In genomic region chr5:76589311-76589710, GRCm38 (mm10) we compare ENCODE assay signal across 8 mouse cellular contexts. TPM values are rescaled to one million over a fixed set of nuclear protein-coding genes. Genes with fewer than 3 reads are reported as not detected.
DNase-seq lines count a peak whose midpoint lies in the region; ATAC-seq and TF ChIP-seq lines count a peak whose summit lies in the region.

No protein-coding gene starts in this region.

- H3K4me1 ChIP-seq in hindbrain, embryonic 12.5 days: peaks cover 12% of the 10 kb centered on the region
- peaks cover 4% of the 10 kb centered on the region for H3K4me1 ChIP-seq in liver, postnatal 0 days (ENCODE audit: insufficient read depth)

- H3K36me3 ChIP-seq in hindbrain, embryonic 12.5 days: peaks cover 13% of the 10 kb centered on the region; the same call in 1 of the 2 replicates
- peaks cover 23% of the 10 kb centered on the region for H3K36me3 ChIP-seq in liver, postnatal 0 days (replicated peaks; ENCODE audit: insufficient read depth, low read length)

- no peaks in the 10 kb centered on the region for H3K27me3 ChIP-seq in hindbrain, embryonic 12.5 days
- H3K27me3 ChIP-seq in liver, postnatal 0 days (ENCODE audit: insufficient read depth, low read length): no peaks in the 10 kb centered on the region

- TF ChIP-seq CTCF in gastrocnemius, adult 2 months (IDR thresholded peaks at IDR 0.05): no peak
- TF ChIP-seq CTCF in liver, postnatal 0 days (IDR thresholded peaks at IDR 0.05; ENCODE audit: low read depth): no peak

- ATAC-seq in hindbrain, embryonic 12.5 days (ENCODE audit: low FRiP score): no peak
- ATAC-seq in liver, postnatal 0 days: no peak
- no peak for ATAC-seq in frontal cortex, adult (ENCODE audit: low TSS enrichment)

- DNase-seq in gastrocnemius, adult 2 months: no peak
- DNase-seq in gastrocnemius, postnatal 10 days: no peak
- peak; percentile 7 for DNase-seq in MN1 (ENCODE audit: low spot score)
- no peak for DNase-seq in liver, postnatal 0 days
- no peak for DNase-seq in embryo, embryonic 9.5 days (ENCODE audit: extremely low spot score)
- no peak for DNase-seq in right cerebral cortex, adult 2 months (ENCODE audit: low spot score in 2 of 2)

- WGBS in hindbrain, embryonic 12.5 days: 5% methylated on average over 7 of the region's 7 CpGs
- WGBS in liver, postnatal 0 days (ENCODE audit: insufficient replicate concordance): 12% methylated on average over 7 of the region's 7 CpGs

- peak overlapping the region; percentile 94 for H3K4me3 ChIP-seq in gastrocnemius, adult 2 months
- peak overlapping the region; percentile 84 for H3K4me3 ChIP-seq in hindbrain, embryonic 12.5 days
- peak overlapping the region; percentile 91 for H3K4me3 ChIP-seq in liver, postnatal 0 days (ENCODE audit: low read depth, low read length)

- H3K9ac ChIP-seq in hindbrain, embryonic 12.5 days: peak overlapping the region; percentile 80
- H3K9ac ChIP-seq in liver, postnatal 0 days (replicated peaks): peak overlapping the region; percentile 89

- peak overlapping the region; percentile 88 for H3K27ac ChIP-seq in gastrocnemius, adult 2 months
- H3K27ac ChIP-seq in hindbrain, embryonic 12.5 days: no peak overlapping the region; the same call in 1 of the 2 replicates
- peak overlapping the region; percentile 93 for H3K27ac ChIP-seq in liver, postnatal 0 days (ENCODE audit: low read depth)

- intact Hi-C loops in gastrocnemius, adult 2 months (cut with DNase I): loop anchor here (2.0 kb wide), 2 partner anchors 253 to 263 kb away; no protein-coding TSS in a partner anchor

- TF ChIP-seq EP300 in liver, postnatal 0 days (IDR thresholded peaks at IDR 0.05; ENCODE audit: low read depth): no peak

- no peaks in the 10 kb centered on the region for H3K9me3 ChIP-seq in hindbrain, embryonic 12.5 days (replicated peaks)
- no peaks in the 10 kb centered on the region for H3K9me3 ChIP-seq in liver, postnatal 0 days (ENCODE audit: low read length)

- H3K4me2 ChIP-seq in hindbrain, embryonic 12.5 days (replicated peaks): peak overlapping the region; percentile 71
- peak overlapping the region; percentile 71 for H3K4me2 ChIP-seq in liver, postnatal 0 days (ENCODE audit: low read depth, low read length)

RNA-seq across cellular contexts. Expression of gene Cep135, which starts 0.8 kb away (rescaled TPM):
- total RNA-seq in gastrocnemius, adult 2 months (2021): 1 to 10 TPM; 1.1 to 1.4 TPM
- total RNA-seq in gastrocnemius, postnatal 10 days (2021): 1 to 10 TPM; 2.6 to 3.3 TPM
- polyA plus RNA-seq in hindbrain, embryonic 12.5 days (2016; fragmentation: Nextera tagmentation; extraction: Ambion mirVana): 8.2 and 8.3 TPM in 2 replicates
- 2.2 and 2.7 TPM in 2 replicates for polyA plus RNA-seq in liver, postnatal 0 days (2015; fragmentation: Nextera tagmentation; extraction: Ambion mirVana)
